Mouse (Mus musculus) lung, adult 2 months (tissue): ENCODE measurements around the gene Mrps16. TPM values are rescaled to one million over a fixed set of nuclear protein-coding genes. Genes with fewer than 3 reads are reported as not detected.

Source experiments
- DNase-seq: peaks from one replicate; pipeline ENCODE4 v3.0.0; 2022
- H3K4me1 ChIP-seq: fragments of 200-500 bp; 2 replicates; pipeline ENCODE4 v1.6.1; 2011; ENCODE audit warnings: low read length; ENCODE audit not compliant: control insufficient read depth, insufficient read depth
- H3K4me3 ChIP-seq: fragments of 200-500 bp; replicated peaks from 2 replicates; pipeline ENCODE3; 2011; ENCODE audit warnings: low read depth, mild to moderate bottlenecking, control low read depth, low read length; ENCODE audit errors: extremely low read depth
- CTCF ChIP-seq: fragments of 200-500 bp; IDR thresholded peaks from 2 replicates; pipeline ENCODE4 v1.5.1; 2011; ENCODE audit warnings: mild to moderate bottlenecking, low read length, control low read depth; ENCODE audit not compliant: insufficient read depth
- POLR2A ChIP-seq: fragments of 200-500 bp; IDR thresholded peaks from 2 replicates; pipeline ENCODE4 v1.6.1; 2011; ENCODE audit warnings: low read depth, mild to moderate bottlenecking, control low read depth, low read length, borderline replicate concordance; ENCODE audit errors: extremely low read depth
- WGBS: fragments of 180-500 bp; shearing (Covaris S2); methylation state at CpG from one replicate; pipeline ENCODE4 v1.1.7; 2018; 5-methylcytosine and 5-hydroxymethylcytosine counted together
- polyA plus RNA-seq: library from polyadenylated mRNA; depleted of rRNA; stranded (reverse); fragments of >200 nt; gene quantifications from 2 replicates; pipeline ENCODE4 v1.2.3, GENCODE M21; 2012; rRNA removed

Gene Mrps16
- polyA plus RNA-seq, 1 experiment = 32.3 TPM

- Histone ChIP-seq H3K4me3 (no peak overlapping the region), H3K4me1 (peaks cover 2% of the 10 kb centered on the region; the same call in 1 of the 2 replicates)
- no peak for DNase-seq
- 80% methylated on average over 7 of the region's 7 CpGs for WGBS
- TF ChIP-seq CTCF = no peak
Measured at GRCm38 (mm10) chr14:20370798-20371197, 22.6 kb downstream of the Mrps16 start.

- no peak for DNase-seq
- Histone ChIP-seq H3K4me3 (no peak overlapping the region), H3K4me1 (peaks cover 2% of the 10 kb centered on the region; the same call in 1 of the 2 replicates)
- WGBS = 95% methylated on average over 3 of the region's 3 CpGs
- TF ChIP-seq POLR2A = no peak
- no peak for TF ChIP-seq CTCF
Measured at GRCm38 (mm10) chr14:20368271-20368670, 25.2 kb downstream of the Mrps16 start.

GRCm38 (mm10) chr14:20363230-20363629, 30.2 kb downstream of the Mrps16 start:
- Histone ChIP-seq H3K4me3 (no peak overlapping the region), H3K4me1 (no peaks in the 10 kb centered on the region)
- WGBS = 88% methylated on average over 4 of the region's 4 CpGs
- TF ChIP-seq CTCF = no peak
- TF ChIP-seq POLR2A = no peak
- DNase-seq = no peak

- under 1% methylated on average over 38 of the region's 42 CpGs for WGBS
- peak within 1 kb of the TSS; percentile 86 for H3K4me3 ChIP-seq
- DNase-seq = peak; percentile 93
- H3K4me1 ChIP-seq = peaks cover 3% of the 10 kb centered on the region; the same call in 1 of the 2 replicates
- TF ChIP-seq CTCF = no peak
- TF ChIP-seq POLR2A = peak; percentile 63; the same call in 1 of the 2 replicates
Measured at GRCm38 (mm10) chr14:20347991-20348541, 45.4 kb downstream of the Mrps16 start, which contains the start of the genes Ecd and Fam149b. Gene Ecd, minus strand, starts transcription at chr14:20348121. Gene Fam149b, plus strand, starts transcription at chr14:20348162.

- peaks cover 3% of the 10 kb centered on the region; the same call in 1 of the 2 replicates for H3K4me1 ChIP-seq
- H3K4me3 ChIP-seq = peak overlapping the region; percentile 86
- no peak for DNase-seq
- TF ChIP-seq POLR2A (no peak), CTCF (no peak)
- 2% methylated on average over 15 of the region's 15 CpGs for WGBS
Measured at GRCm38 (mm10) chr14:20347441-20347990, 45.9 kb downstream of the Mrps16 start.

- Histone ChIP-seq H3K4me1 (peaks cover 3% of the 10 kb centered on the region; the same call in 1 of the 2 replicates), H3K4me3 (no peak overlapping the region)
- 74% methylated on average over 9 of the region's 9 CpGs for WGBS
- no peak for TF ChIP-seq POLR2A
- no peak for TF ChIP-seq CTCF
- DNase-seq = no peak
Measured at GRCm38 (mm10) chr14:20345885-20346284, 47.5 kb downstream of the Mrps16 start.

DNA sequence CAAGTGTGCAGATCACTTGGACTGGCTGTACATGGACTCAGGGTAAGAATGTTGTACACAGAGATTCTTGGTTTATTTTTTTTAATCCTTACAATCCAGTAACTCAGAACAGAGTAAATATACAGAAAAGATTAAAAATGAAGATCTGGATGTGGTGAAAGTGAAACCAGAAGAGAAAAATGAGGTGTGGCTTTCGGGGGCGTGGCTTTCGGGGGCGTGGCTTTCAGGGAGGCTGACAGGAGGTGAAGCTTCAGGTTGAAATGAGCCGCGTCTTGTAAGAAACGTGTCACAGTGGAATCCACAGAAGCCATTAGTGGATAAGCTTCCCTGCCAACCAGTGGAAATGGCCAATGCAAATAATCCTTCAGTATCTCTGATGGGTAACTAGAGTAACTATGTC, 52.6 kb downstream of the Mrps16 start:
- no peak for DNase-seq
- TF ChIP-seq CTCF (no peak), POLR2A (no peak)
- H3K4me3 ChIP-seq = no peak overlapping the region
- 78% methylated on average over 7 of the region's 7 CpGs for WGBS
- no peaks in the 10 kb centered on the region for H3K4me1 ChIP-seq

GRCm38 (mm10) chr14:20340149-20340548, 53.3 kb downstream of the Mrps16 start:
- H3K4me3 ChIP-seq = no peak overlapping the region
- peak; percentile 17 for DNase-seq
- H3K4me1 ChIP-seq = no peaks in the 10 kb centered on the region
- WGBS = 81% methylated on average over 8 of the region's 8 CpGs
- TF ChIP-seq POLR2A = no peak
- TF ChIP-seq CTCF = no peak

- Histone ChIP-seq H3K4me3 (no peak overlapping the region), H3K4me1 (no peaks in the 10 kb centered on the region)
- TF ChIP-seq POLR2A (no peak), CTCF (no peak)
- 95% methylated on average over 5 of the region's 5 CpGs for WGBS
- no peak for DNase-seq
Measured at GRCm38 (mm10) chr14:20339415-20339814, 54.0 kb downstream of the Mrps16 start.

Other genes starting within 250 kb of the Mrps16 start
- gene Kcnk5, start 211.8 kb downstream of the Mrps16 start, polyA plus RNA-seq = 4.3 and 5.7 TPM in 2 replicates
- gene Kcnk16, start 124.4 kb downstream of the Mrps16 start, polyA plus RNA-seq = 0.12 TPM in 1 of 2 replicates, not detected in the other
- 15.1 and 20.8 TPM in 2 replicates for gene Nudt13, start 98.9 kb downstream of the Mrps16 start, polyA plus RNA-seq
- gene Ecd, start 45.5 kb downstream of the Mrps16 start, polyA plus RNA-seq = 10.8 and 14.4 TPM in 2 replicates
- 21.0 and 24.6 TPM in 2 replicates for gene Fam149b, start 45.5 kb downstream of the Mrps16 start, polyA plus RNA-seq
- gene Dnajc9, start 4.7 kb downstream of the Mrps16 start, polyA plus RNA-seq = 17.5 and 24.6 TPM in 2 replicates
- gene Cfap70, start 58.6 kb upstream of the Mrps16 start, polyA plus RNA-seq = 1.4 and 1.7 TPM in 2 replicates
- gene Anxa7, start 86.5 kb upstream of the Mrps16 start, polyA plus RNA-seq = 83.1 and 88.9 TPM in 2 replicates
- gene Mss51, start 103.3 kb upstream of the Mrps16 start, polyA plus RNA-seq = 0.42 and 2.6 TPM in 2 replicates
- 6.5 and 14.2 TPM in 2 replicates for gene Ppp3cb, start 152.9 kb upstream of the Mrps16 start, polyA plus RNA-seq
- gene Usp54, start 247.4 kb upstream of the Mrps16 start, polyA plus RNA-seq = 14.9 and 17.6 TPM in 2 replicates